15 mouse cellular contexts compared by ENCODE assay signal in the genomic region with DNA sequence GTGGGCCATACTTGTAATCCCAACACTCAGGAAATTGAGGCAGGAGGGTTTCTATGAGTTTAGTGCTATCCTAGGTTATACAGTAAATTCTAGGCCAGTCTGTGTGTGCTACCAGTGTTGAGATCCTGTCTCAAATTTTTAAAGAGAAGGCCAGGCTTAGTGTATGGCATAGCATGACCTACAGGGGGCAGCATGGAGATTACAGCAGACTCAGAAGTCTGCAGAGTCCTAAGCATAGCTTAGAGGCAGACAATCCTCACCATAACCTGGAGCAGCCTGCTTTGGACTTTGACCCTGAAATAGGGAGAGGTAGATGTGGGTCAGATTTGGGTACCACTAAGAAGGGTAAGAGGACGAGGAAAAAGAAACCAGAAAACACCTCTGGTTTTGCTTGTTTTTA. TPM values are rescaled to one million over a fixed set of nuclear protein-coding genes. Genes with fewer than 3 reads are reported as not detected.
DNase-seq lines count a peak whose midpoint lies in the region; ATAC-seq and TF ChIP-seq lines count a peak whose summit lies in the region.
"Had no signal": no experiment of that assay in that cellular context is flagged by ENCODE, and none has a peak within 500 bp of the region (broad histone marks: within the 10 kb centered on the region; RNA-seq: fewer than 3 reads in every experiment).

No protein-coding gene starts in this region.

- ATAC-seq in liver, postnatal 0 days = no peak
- ATAC-seq in forebrain, embryonic 15.5 days (replicated peaks) = no peak
- ATAC-seq: forebrain, embryonic 16.5 days had no signal

- H3K9me3 ChIP-seq in liver, postnatal 0 days (ENCODE audit: low read length) = no peaks in the 10 kb centered on the region
- no peaks in the 10 kb centered on the region for H3K9me3 ChIP-seq in forebrain, embryonic 15.5 days

- H3K4me3 ChIP-seq in liver, postnatal 0 days (ENCODE audit: low read depth, low read length) = no peak overlapping the region
- no peak overlapping the region for H3K4me3 ChIP-seq in forebrain, embryonic 15.5 days

- TF ChIP-seq POLR2A in brain, embryonic 14.5 days (IDR thresholded peaks at IDR 0.05; ENCODE audit: borderline replicate concordance, extremely low read depth, insufficient read depth, insufficient read length, poor library complexity, severe bottlenecking) = no peak

- 70% methylated on average over 1 of the region's 1 CpGs for WGBS in liver, postnatal 0 days (ENCODE audit: insufficient replicate concordance)
- WGBS in forebrain, embryonic 15.5 days = 79% methylated on average over 1 of the region's 1 CpGs

- no peak overlapping the region for H3K4me2 ChIP-seq in liver, postnatal 0 days (ENCODE audit: low read depth, low read length)
- H3K4me2 ChIP-seq in forebrain, embryonic 15.5 days (replicated peaks) = no peak overlapping the region
- H3K4me2 ChIP-seq: midbrain, embryonic 11.5 days had no signal

- DNase-seq in embryo, embryonic 10 days (ENCODE audit: low spot score) = peak; percentile 23
- no peak for DNase-seq in embryo, embryonic 9.5 days (ENCODE audit: extremely low spot score)
- no peak for DNase-seq in liver, postnatal 0 days
- DNase-seq in liver = no peak
- DNase-seq in brain, embryonic 14.5 days (ENCODE audit: low read depth) = peak; percentile 7
- peak; percentile 10 for DNase-seq in splenic B cell, adult 2 months (ENCODE audit: low read depth, low spot score)
- DNase-seq in adrenal gland, postnatal 4 days (ENCODE audit: low spot score in 2 of 2) = no peak
- DNase-seq: cerebellum, adult 9-11 months had no signal

- TF ChIP-seq CTCF in liver, postnatal 0 days (IDR thresholded peaks at IDR 0.05; ENCODE audit: low read depth) = peak; percentile 41
- TF ChIP-seq CTCF in brain, embryonic 14.5 days (IDR thresholded peaks at IDR 0.05; ENCODE audit: borderline replicate concordance, extremely low read depth, insufficient read depth, insufficient read length) = peak; percentile 41; the same call in 1 of the 2 replicates

- no peak for TF ChIP-seq EP300 in liver, postnatal 0 days (IDR thresholded peaks at IDR 0.05; ENCODE audit: low read depth)

- H3K36me3 ChIP-seq in liver, postnatal 0 days (replicated peaks; ENCODE audit: insufficient read depth, low read length) = no peaks in the 10 kb centered on the region
- no peaks in the 10 kb centered on the region for H3K36me3 ChIP-seq in splenic B cell, adult 2 months (ENCODE audit: control insufficient read depth, insufficient read depth, low read length, poor library complexity, severe bottlenecking)
- no peaks in the 10 kb centered on the region for H3K36me3 ChIP-seq in forebrain, embryonic 15.5 days

- H3K9ac ChIP-seq in liver, postnatal 0 days (replicated peaks) = no peak overlapping the region
- no peak overlapping the region for H3K9ac ChIP-seq in forebrain, embryonic 15.5 days (replicated peaks)

- no peaks in the 10 kb centered on the region for H3K27me3 ChIP-seq in liver, postnatal 0 days (ENCODE audit: insufficient read depth, low read length)
- H3K27me3 ChIP-seq in splenic B cell, adult 2 months (ENCODE audit: control insufficient read depth, insufficient read depth, low read length, poor library complexity, severe bottlenecking) = no peaks in the 10 kb centered on the region
- no peaks in the 10 kb centered on the region for H3K27me3 ChIP-seq in forebrain, embryonic 15.5 days

- H3K4me1 ChIP-seq in liver, postnatal 0 days (ENCODE audit: insufficient read depth) = no peaks in the 10 kb centered on the region
- H3K4me1 ChIP-seq in forebrain, embryonic 15.5 days = no peaks in the 10 kb centered on the region

- H3K27ac ChIP-seq in liver, postnatal 0 days (ENCODE audit: low read depth) = no peak overlapping the region
- H3K27ac ChIP-seq in forebrain, embryonic 15.5 days (replicated peaks) = no peak overlapping the region

RNA-seq across cellular contexts. Expression of a gene that starts 8.7 kb away (rescaled TPM):
- not detected in 2 replicates for polyA plus RNA-seq in liver, postnatal 0 days (2015; fragmentation: Nextera tagmentation; extraction: Ambion mirVana)
- not detected in 2 replicates for polyA plus RNA-seq in brain, embryonic 14.5 days (2012; rRNA removed)
- polyA plus RNA-seq in forebrain, embryonic 15.5 days (2015; fragmentation: Nextera tagmentation; extraction: Ambion mirVana) = 0.13 TPM in 1 of 2 replicates, not detected in the other
- total RNA-seq in adrenal gland, postnatal 4 days (2021) = not detected
- total RNA-seq: adrenal gland, postnatal 36 days had no signal
- polyA plus RNA-seq: forebrain, embryonic 16.5 days; heart, embryonic 14.5 days; limb, embryonic 14.5 days; midbrain, embryonic 11.5 days; testis, adult 2 months had no signal

RNA-seq across cellular contexts. Expression of a gene that starts 32.3 kb away (rescaled TPM):
- polyA plus RNA-seq in liver, postnatal 0 days (2015; fragmentation: Nextera tagmentation; extraction: Ambion mirVana) = 0.09 TPM in 1 of 2 replicates, not detected in the other
- polyA plus RNA-seq in brain, embryonic 14.5 days (2012; rRNA removed) = 0.08 and 0.16 TPM in 2 replicates
- 0.15 TPM in 1 of 2 replicates, not detected in the other for polyA plus RNA-seq in forebrain, embryonic 15.5 days (2015; fragmentation: Nextera tagmentation; extraction: Ambion mirVana)
- total RNA-seq in adrenal gland, postnatal 4 days (2021) = under 1 TPM; 0.67 to 0.87 TPM
- polyA plus RNA-seq: forebrain, embryonic 16.5 days; heart, embryonic 14.5 days; midbrain, embryonic 11.5 days had no signal

Comparison
In these comparisons a context has a peak if more than half of its experiments do, and no peak if none do; other contexts are left out.
1. DNase-seq: peak in embryo, embryonic 10 days (single experiment), brain, embryonic 14.5 days (single experiment) and splenic B cell, adult 2 months (single experiment); none in embryo, embryonic 9.5 days (single experiment), liver, postnatal 0 days (single experiment), liver (single experiment) and adrenal gland, postnatal 4 days (0 of 2).